Mouse (Mus musculus): ENCODE measurements at regions not wholly inside any gene's neighbourhood (a gene's known extent, or its start where the extent isn't known, plus 50 kb on each side); places are given as distances from the start of the nearest gene placed in this dataset.

GRCm38 (mm10) chr10:44716612-44717011 is 188.3 kb upstream of the Prdm1 start:
- TF ChIP-seq CTCF (IDR thresholded peaks at IDR 0.05; ENCODE audit: control insufficient read depth, insufficient read depth, insufficient replicate concordance, low read depth, low read length) (no peak), POLR2A (IDR thresholded peaks at IDR 0.05; ENCODE audit: control insufficient read depth, low read depth, low read length) (no peak)

Measured in testis, adult 2 months (tissue).